Mouse (Mus musculus) erythroblast, embryonic 14.5 days (primary cell): ENCODE results near the gene 4930442H23Rik.

Experiments
- GATA1 ChIP-seq: IDR thresholded peaks from 2 replicates; pipeline ENCODE4 v1.6.1; 2012; ENCODE audit warnings: low read length, inconsistent platforms, mixed read lengths
- TAL1 ChIP-seq: IDR thresholded peaks from 3 replicates; pipeline ENCODE4 v1.6.1; 2012; ENCODE audit warnings: low read length, inconsistent platforms, mixed read lengths

- TF ChIP-seq TAL1 (no peak), GATA1 (no peak)
Measured at GRCm38 (mm10) chr10:81168087-81168431, 15.6 kb downstream of the 4930442H23Rik start.
